Mouse (Mus musculus) embryo, embryonic 9.5 days (tissue): ENCODE measurements around the gene Fam19a2.

Experiments
- DNase-seq: peaks from one replicate; pipeline ENCODE4 v3.0.0-alpha.2; 2017; ENCODE audit errors: extremely low spot score

The Fam19a2 gene

GRCm38 (mm10) chr10:123385641-123386040, 121.8 kb downstream of the Fam19a2 start:
- no peak for DNase-seq

GRCm38 (mm10) chr10:123395429-123395828, 131.6 kb downstream of the Fam19a2 start:
- no peak for DNase-seq

GRCm38 (mm10) chr10:123398136-123398535, 134.3 kb downstream of the Fam19a2 start:
- no peak for DNase-seq

- DNase-seq: no peak
Measured at GRCm38 (mm10) chr10:123401188-123401587, 137.4 kb downstream of the Fam19a2 start.

- DNase-seq: no peak
Measured at GRCm38 (mm10) chr10:123402460-123402859, 138.7 kb downstream of the Fam19a2 start.

GRCm38 (mm10) chr10:123414953-123415352, 151.2 kb downstream of the Fam19a2 start:
- no peak for DNase-seq

- DNase-seq: no peak
Measured at GRCm38 (mm10) chr10:123416024-123416423, 152.2 kb downstream of the Fam19a2 start.

GRCm38 (mm10) chr10:123418616-123419173, 154.9 kb downstream of the Fam19a2 start:
- no peak for DNase-seq

- DNase-seq: no peak
Measured at GRCm38 (mm10) chr10:123420249-123420648, 156.5 kb downstream of the Fam19a2 start.

- no peak for DNase-seq
Measured at GRCm38 (mm10) chr10:123424482-123424881, 160.7 kb downstream of the Fam19a2 start.

- no peak for DNase-seq
Measured at GRCm38 (mm10) chr10:123426527-123427363, 162.9 kb downstream of the Fam19a2 start.

- DNase-seq: no peak
Measured at GRCm38 (mm10) chr10:123431569-123431968, 167.8 kb downstream of the Fam19a2 start.

- DNase-seq: no peak
Measured at GRCm38 (mm10) chr10:123437576-123437975, 173.8 kb downstream of the Fam19a2 start.

- DNase-seq: no peak
Measured at GRCm38 (mm10) chr10:123456800-123457199, 193.0 kb downstream of the Fam19a2 start.

- DNase-seq: no peak
Measured at GRCm38 (mm10) chr10:123460466-123460865, 196.7 kb downstream of the Fam19a2 start.

- DNase-seq: no peak
Measured at GRCm38 (mm10) chr10:123462305-123462704, 198.5 kb downstream of the Fam19a2 start.

GRCm38 (mm10) chr10:123514749-123515148, 251.0 kb downstream of the Fam19a2 start:
- DNase-seq: no peak

- DNase-seq: no peak
Measured at GRCm38 (mm10) chr10:123520613-123521012, 256.8 kb downstream of the Fam19a2 start.

- no peak for DNase-seq
Measured at GRCm38 (mm10) chr10:123521203-123521602, 257.4 kb downstream of the Fam19a2 start.

GRCm38 (mm10) chr10:123525424-123525823, 261.6 kb downstream of the Fam19a2 start:
- DNase-seq: no peak

- no peak for DNase-seq
Measured at GRCm38 (mm10) chr10:123526059-123526458, 262.3 kb downstream of the Fam19a2 start.

GRCm38 (mm10) chr10:123536143-123536542, 272.3 kb downstream of the Fam19a2 start:
- DNase-seq: no peak

GRCm38 (mm10) chr10:123548391-123548790, 284.6 kb downstream of the Fam19a2 start:
- DNase-seq: no peak
